Mouse (Mus musculus): Measurements from ENCODE around the gene Kcnq1. TPM values are rescaled to one million over a fixed set of nuclear protein-coding genes. Genes with fewer than 3 reads are reported as not detected.

The Kcnq1 gene
- polyA plus RNA-seq, 1 experiment from 2014 or later = 1.5 TPM

GRCm38 (mm10) chr7:143067469-143067868, 38.7 kb upstream of the Kcnq1 start:
- Histone ChIP-seq H3K36me3 (ENCODE audit: control insufficient read depth, insufficient read depth, low read length) (peaks cover 5% of the 10 kb centered on the region; the same call in 1 of the 2 replicates), H3K4me3 (ENCODE audit: low read depth, low read length) (no peak overlapping the region), H3K27ac (ENCODE audit: low read depth, low read length) (no peak overlapping the region), H3K4me2 (ENCODE audit: low read depth, low read length, severe bottlenecking) (no peak overlapping the region), H3K9ac (ENCODE audit: low read length) (no peak overlapping the region), H3K27me3 (ENCODE audit: control insufficient read depth, insufficient read depth, low read length) (no peaks in the 10 kb centered on the region), H3K9me3 (ENCODE audit: control insufficient read depth, low read length) (no peaks in the 10 kb centered on the region), H3K4me1 (replicated peaks; ENCODE audit: control insufficient read depth, insufficient read depth, low read length) (peaks cover 10% of the 10 kb centered on the region; the same call in 1 of the 2 replicates)
- 90% methylated on average over 2 of the region's 2 CpGs for WGBS
- no peak for ATAC-seq (replicated peaks; ENCODE audit: low FRiP score)
- DNase-seq (ENCODE audit: low spot score) = no peak

GRCm38 (mm10) chr7:143067897-143068296, 38.3 kb upstream of the Kcnq1 start:
- 81% methylated on average over 3 of the region's 3 CpGs for WGBS
- H3K4me1 ChIP-seq (replicated peaks; ENCODE audit: control insufficient read depth, insufficient read depth, low read length) = peaks cover 10% of the 10 kb centered on the region; the same call in 1 of the 2 replicates
- no peak overlapping the region; the same call in 1 of the 2 replicates for H3K4me3 ChIP-seq (ENCODE audit: low read depth, low read length)
- H3K4me2 ChIP-seq (ENCODE audit: low read depth, low read length, severe bottlenecking) = peak overlapping the region; percentile 77; the same call in 1 of the 2 replicates
- H3K36me3 ChIP-seq (ENCODE audit: control insufficient read depth, insufficient read depth, low read length) = peaks cover 3% of the 10 kb centered on the region; the same call in 1 of the 2 replicates
- no peak for DNase-seq (ENCODE audit: low spot score)
- H3K9me3 ChIP-seq (ENCODE audit: control insufficient read depth, low read length) = no peaks in the 10 kb centered on the region
- no peaks in the 10 kb centered on the region for H3K27me3 ChIP-seq (ENCODE audit: control insufficient read depth, insufficient read depth, low read length)
- no peak for ATAC-seq (replicated peaks; ENCODE audit: low FRiP score)
- peak overlapping the region; percentile 69 for H3K27ac ChIP-seq (ENCODE audit: low read depth, low read length)
- H3K9ac ChIP-seq (ENCODE audit: low read length) = no peak overlapping the region; the same call in 1 of the 2 replicates

- Histone ChIP-seq H3K4me1 (replicated peaks; ENCODE audit: control insufficient read depth, insufficient read depth, low read length) (peaks cover 10% of the 10 kb centered on the region; the same call in 1 of the 2 replicates), H3K4me3 (ENCODE audit: low read depth, low read length) (peak overlapping the region; percentile 79), H3K9ac (ENCODE audit: low read length) (peak overlapping the region; percentile 60), H3K36me3 (ENCODE audit: control insufficient read depth, insufficient read depth, low read length) (peaks cover 3% of the 10 kb centered on the region; the same call in 1 of the 2 replicates), H3K27me3 (ENCODE audit: control insufficient read depth, insufficient read depth, low read length) (no peaks in the 10 kb centered on the region), H3K4me2 (ENCODE audit: low read depth, low read length, severe bottlenecking) (peak overlapping the region; percentile 77), H3K9me3 (ENCODE audit: control insufficient read depth, low read length) (no peaks in the 10 kb centered on the region), H3K27ac (ENCODE audit: low read depth, low read length) (peak overlapping the region; percentile 69)
- peak; percentile 66 for DNase-seq (ENCODE audit: low spot score)
- 49% methylated on average over 13 of the region's 13 CpGs for WGBS
- ATAC-seq (replicated peaks; ENCODE audit: low FRiP score) = peak; percentile 6
Measured at GRCm38 (mm10) chr7:143068316-143068881, 37.8 kb upstream of the Kcnq1 start.

GRCm38 (mm10) chr7:143068882-143069591, 37.1 kb upstream of the Kcnq1 start, which contains the start of gene Tssc4:
Gene Tssc4 (plus strand): TSS chr7:143069249.
- peak within 1 kb of the TSS; percentile 98 for H3K4me2 ChIP-seq (ENCODE audit: low read depth, low read length, severe bottlenecking)
- DNase-seq (ENCODE audit: low spot score) (peak; percentile 98), ATAC-seq (replicated peaks; ENCODE audit: low FRiP score) (peak; percentile 96)
- H3K36me3 ChIP-seq (ENCODE audit: control insufficient read depth, insufficient read depth, low read length) = no peaks in the 10 kb centered on the region; the same call in 1 of the 2 replicates
- under 1% methylated on average over 51 of the region's 51 CpGs for WGBS
- peak within 1 kb of the TSS; percentile 85 for H3K9ac ChIP-seq (ENCODE audit: low read length)
- H3K27ac ChIP-seq (ENCODE audit: low read depth, low read length) = peak within 1 kb of the TSS; percentile 69
- H3K9me3 ChIP-seq (ENCODE audit: control insufficient read depth, low read length) = no peaks in the 10 kb centered on the region
- H3K4me3 ChIP-seq (ENCODE audit: low read depth, low read length) = peak within 1 kb of the TSS; percentile 79
- H3K27me3 ChIP-seq (ENCODE audit: control insufficient read depth, insufficient read depth, low read length) = no peaks in the 10 kb centered on the region
- H3K4me1 ChIP-seq (replicated peaks; ENCODE audit: control insufficient read depth, insufficient read depth, low read length) = peaks cover 10% of the 10 kb centered on the region; the same call in 1 of the 2 replicates

GRCm38 (mm10) chr7:143069751-143070400, 36.3 kb upstream of the Kcnq1 start:
- Histone ChIP-seq H3K9ac (ENCODE audit: low read length) (peak overlapping the region; percentile 85), H3K4me3 (ENCODE audit: low read depth, low read length) (peak overlapping the region; percentile 79), H3K4me1 (replicated peaks; ENCODE audit: control insufficient read depth, insufficient read depth, low read length) (peaks cover 10% of the 10 kb centered on the region; the same call in 1 of the 2 replicates), H3K4me2 (ENCODE audit: low read depth, low read length, severe bottlenecking) (peak overlapping the region; percentile 98), H3K36me3 (ENCODE audit: control insufficient read depth, insufficient read depth, low read length) (no peaks in the 10 kb centered on the region; the same call in 1 of the 2 replicates), H3K27me3 (ENCODE audit: control insufficient read depth, insufficient read depth, low read length) (no peaks in the 10 kb centered on the region), H3K27ac (ENCODE audit: low read depth, low read length) (peak overlapping the region; percentile 4; the same call in 1 of the 2 replicates), H3K9me3 (ENCODE audit: control insufficient read depth, low read length) (no peaks in the 10 kb centered on the region)
- WGBS = 13% methylated on average over 30 of the region's 30 CpGs
- ATAC-seq (replicated peaks; ENCODE audit: low FRiP score) (no peak), DNase-seq (ENCODE audit: low spot score) (peak; percentile 62)

GRCm38 (mm10) chr7:143070506-143071070, 35.6 kb upstream of the Kcnq1 start:
- WGBS = 90% methylated on average over 10 of the region's 10 CpGs
- Histone ChIP-seq H3K4me3 (ENCODE audit: low read depth, low read length) (peak overlapping the region; percentile 79), H3K27ac (ENCODE audit: low read depth, low read length) (no peak overlapping the region), H3K4me1 (replicated peaks; ENCODE audit: control insufficient read depth, insufficient read depth, low read length) (peaks cover 10% of the 10 kb centered on the region; the same call in 1 of the 2 replicates), H3K4me2 (ENCODE audit: low read depth, low read length, severe bottlenecking) (peak overlapping the region; percentile 98), H3K36me3 (ENCODE audit: control insufficient read depth, insufficient read depth, low read length) (no peaks in the 10 kb centered on the region; the same call in 1 of the 2 replicates), H3K9me3 (ENCODE audit: control insufficient read depth, low read length) (no peaks in the 10 kb centered on the region), H3K9ac (ENCODE audit: low read length) (peak overlapping the region; percentile 85), H3K27me3 (ENCODE audit: control insufficient read depth, insufficient read depth, low read length) (no peaks in the 10 kb centered on the region)
- DNase-seq (ENCODE audit: low spot score) (no peak), ATAC-seq (replicated peaks; ENCODE audit: low FRiP score) (no peak)

GRCm38 (mm10) chr7:143072605-143073004, 33.6 kb upstream of the Kcnq1 start:
- Histone ChIP-seq H3K4me3 (ENCODE audit: low read depth, low read length) (no peak overlapping the region), H3K4me2 (ENCODE audit: low read depth, low read length, severe bottlenecking) (no peak overlapping the region), H3K36me3 (ENCODE audit: control insufficient read depth, insufficient read depth, low read length) (no peaks in the 10 kb centered on the region), H3K27me3 (ENCODE audit: control insufficient read depth, insufficient read depth, low read length) (no peaks in the 10 kb centered on the region), H3K9me3 (ENCODE audit: control insufficient read depth, low read length) (no peaks in the 10 kb centered on the region), H3K4me1 (replicated peaks; ENCODE audit: control insufficient read depth, insufficient read depth, low read length) (peaks cover 10% of the 10 kb centered on the region; the same call in 1 of the 2 replicates), H3K27ac (ENCODE audit: low read depth, low read length) (no peak overlapping the region), H3K9ac (ENCODE audit: low read length) (no peak overlapping the region)
- DNase-seq (ENCODE audit: low spot score) (no peak), ATAC-seq (replicated peaks; ENCODE audit: low FRiP score) (no peak)
- 83% methylated on average over 5 of the region's 5 CpGs for WGBS

- WGBS = 76% methylated on average over 1 of the region's 1 CpGs
- DNase-seq (ENCODE audit: low spot score) (peak; percentile 71), ATAC-seq (replicated peaks; ENCODE audit: low FRiP score) (no peak)
- peaks cover 10% of the 10 kb centered on the region; the same call in 1 of the 2 replicates for H3K4me1 ChIP-seq (replicated peaks; ENCODE audit: control insufficient read depth, insufficient read depth, low read length)
- no peak overlapping the region for H3K27ac ChIP-seq (ENCODE audit: low read depth, low read length)
- no peaks in the 10 kb centered on the region for H3K9me3 ChIP-seq (ENCODE audit: control insufficient read depth, low read length)
- no peaks in the 10 kb centered on the region for H3K36me3 ChIP-seq (ENCODE audit: control insufficient read depth, insufficient read depth, low read length)
- no peaks in the 10 kb centered on the region for H3K27me3 ChIP-seq (ENCODE audit: control insufficient read depth, insufficient read depth, low read length)
- no peak overlapping the region for H3K4me3 ChIP-seq (ENCODE audit: low read depth, low read length)
- H3K4me2 ChIP-seq (ENCODE audit: low read depth, low read length, severe bottlenecking) = no peak overlapping the region
- no peak overlapping the region for H3K9ac ChIP-seq (ENCODE audit: low read length)
Measured at GRCm38 (mm10) chr7:143073086-143073485, 33.1 kb upstream of the Kcnq1 start.

Measured in forebrain, embryonic 11.5 days (tissue).